Mouse (Mus musculus) forebrain, embryonic 16.5 days (tissue): ENCODE measurements at regions not wholly inside any gene's neighbourhood (a gene's known extent, or its start where the extent isn't known, plus 50 kb on each side); places are given as distances from the start of the nearest gene placed in this dataset.

Source experiments
- ATAC-seq: fragments of 200-750 bp; cut with Nextera tagmentation; 2 replicates; pipeline ENCODE4 v1.8.0; 2017; ENCODE audit warnings: mild to moderate bottlenecking, moderate library complexity
- H3K27ac ChIP-seq: fragments of 300-500 bp; sonication (generic); 2 replicates; pipeline ENCODE4 v1.5.1; 2014; ENCODE audit warnings: low read length, control low read depth
- H3K27me3 ChIP-seq: fragments of 300-500 bp; sonication (generic); replicated peaks from 2 replicates; pipeline ENCODE4 v1.6.1; 2014; ENCODE audit warnings: low read length; ENCODE audit not compliant: control insufficient read depth, insufficient read depth
- H3K36me3 ChIP-seq: fragments of 300-500 bp; sonication (generic); 2 replicates; pipeline ENCODE4 v1.6.1; 2014; ENCODE audit not compliant: control insufficient read depth, insufficient read depth
- H3K4me1 ChIP-seq: fragments of 300-500 bp; sonication (generic); replicated peaks from 2 replicates; pipeline ENCODE4 v1.6.1; 2014; ENCODE audit warnings: low read length; ENCODE audit not compliant: control insufficient read depth, insufficient read depth
- H3K4me2 ChIP-seq: fragments of 300-500 bp; sonication (generic); 2 replicates; pipeline ENCODE4 v1.6.1; 2014; ENCODE audit warnings: mild to moderate bottlenecking, low read length, control low read depth
- H3K4me3 ChIP-seq: fragments of 300-500 bp; sonication (generic); replicated peaks from 2 replicates; pipeline ENCODE4 v1.5.1; 2014; ENCODE audit warnings: mild to moderate bottlenecking, low read length, control low read depth
- H3K9ac ChIP-seq: fragments of 300-500 bp; sonication (generic); replicated peaks from 2 replicates; pipeline ENCODE4 v1.6.1; 2014; ENCODE audit warnings: low read depth, low read length, control low read depth
- H3K9me3 ChIP-seq: fragments of 300-500 bp; sonication (generic); 2 replicates; pipeline ENCODE4 v1.6.1; 2016; ENCODE audit warnings: low read length; ENCODE audit not compliant: control insufficient read depth
- WGBS: fragments of 180-500 bp; shearing (Covaris S2); extraction: QIAGEN DNeasy Blood & Tissue Kit; methylation state at CpG from one replicate; pipeline ENCODE4 v1.1.7; 2014; 5-methylcytosine and 5-hydroxymethylcytosine counted together

- H3K27me3 ChIP-seq, result no peaks in the 10 kb centered on the region
- no peaks in the 10 kb centered on the region for H3K9me3 ChIP-seq
- H3K9ac ChIP-seq, result no peak overlapping the region
- peak; percentile 70 for ATAC-seq
- H3K27ac ChIP-seq, result no peak overlapping the region
- no peaks in the 10 kb centered on the region for H3K4me1 ChIP-seq
- no peaks in the 10 kb centered on the region for H3K36me3 ChIP-seq
- no peak overlapping the region for H3K4me3 ChIP-seq
- 61% methylated on average over 3 of the region's 3 CpGs for WGBS
- no peak overlapping the region for H3K4me2 ChIP-seq
Observed at GRCm38 (mm10) chr3:43030411-43030991, 1288.1 kb downstream of the D3Ertd751e start.

- no peak for ATAC-seq
- no peaks in the 10 kb centered on the region for H3K36me3 ChIP-seq
- 60% methylated on average over 2 of the region's 2 CpGs for WGBS
- no peak overlapping the region for H3K4me3 ChIP-seq
- no peak overlapping the region for H3K4me2 ChIP-seq
- H3K4me1 ChIP-seq, result no peaks in the 10 kb centered on the region
- H3K9me3 ChIP-seq, result no peaks in the 10 kb centered on the region
- no peaks in the 10 kb centered on the region for H3K27me3 ChIP-seq
- no peak overlapping the region for H3K9ac ChIP-seq
- no peak overlapping the region for H3K27ac ChIP-seq
Observed at GRCm38 (mm10) chr3:43056344-43056743, 1313.9 kb downstream of the D3Ertd751e start.
